Mouse (Mus musculus) midbrain, embryonic 16.5 days (tissue): ENCODE measurements at regions not wholly inside any gene's neighbourhood (a gene's known extent, or its start where the extent isn't known, plus 50 kb on each side); places are given as distances from the start of the nearest gene placed in this dataset.

Experiments used
- ATAC-seq: fragments of 200-750 bp; cut with Nextera tagmentation; 2 replicates; pipeline ENCODE4 v1.8.0; 2017; ENCODE audit warnings: moderate TSS enrichment
- H3K27ac ChIP-seq: fragments of 300-500 bp; sonication (generic); 2 replicates; pipeline ENCODE4 v1.5.1; 2014; ENCODE audit warnings: mild to moderate bottlenecking, low read length, mixed read lengths
- H3K27me3 ChIP-seq: fragments of 300-500 bp; sonication (generic); 2 replicates; pipeline ENCODE4 v1.6.1; 2014; ENCODE audit warnings: low read depth, low read length, mixed read lengths; ENCODE audit not compliant: control insufficient read depth, insufficient read depth
- H3K36me3 ChIP-seq: fragments of 300-500 bp; sonication (generic); 2 replicates; pipeline ENCODE4 v1.6.1; 2014; ENCODE audit warnings: mild to moderate bottlenecking, low read length, moderate library complexity, mixed read lengths; ENCODE audit not compliant: control insufficient read depth, insufficient read depth
- H3K4me1 ChIP-seq: fragments of 300-500 bp; sonication (generic); 2 replicates; pipeline ENCODE4 v1.6.1; 2014; ENCODE audit warnings: mild to moderate bottlenecking, low read length, mixed read lengths; ENCODE audit not compliant: control insufficient read depth, insufficient read depth
- H3K4me2 ChIP-seq: fragments of 300-500 bp; sonication (generic); 2 replicates; pipeline ENCODE4 v1.6.1; 2014; ENCODE audit warnings: mild to moderate bottlenecking, low read length, mixed read lengths
- H3K4me3 ChIP-seq: fragments of 300-500 bp; sonication (generic); 2 replicates; pipeline ENCODE4 v1.5.1; 2014; ENCODE audit warnings: low read depth, mild to moderate bottlenecking, low read length, moderate library complexity, mixed read lengths
- H3K9ac ChIP-seq: fragments of 300-500 bp; sonication (generic); 2 replicates; pipeline ENCODE4 v1.6.1; 2014; ENCODE audit warnings: low read depth, low read length, mixed read lengths
- H3K9me3 ChIP-seq: fragments of 300-500 bp; sonication (generic); replicated peaks from 2 replicates; pipeline ENCODE4 v1.6.1; 2014; ENCODE audit warnings: mild to moderate bottlenecking, low read length, mixed read lengths; ENCODE audit not compliant: control insufficient read depth, poor library complexity, severe bottlenecking
- WGBS: fragments of 180-500 bp; shearing (Covaris S2); extraction: QIAGEN DNeasy Blood & Tissue Kit; methylation state at CpG from one replicate; pipeline ENCODE4 v1.1.7; 2014; 5-methylcytosine and 5-hydroxymethylcytosine counted together

GRCm38 (mm10) chr3:70860909-70861675, 853.7 kb downstream of the Otol1 start:
- Histone ChIP-seq H3K27ac (no peak overlapping the region), H3K4me3 (no peak overlapping the region), H3K4me2 (no peak overlapping the region), H3K9ac (no peak overlapping the region), H3K9me3 (no peaks in the 10 kb centered on the region), H3K27me3 (no peaks in the 10 kb centered on the region), H3K4me1 (no peaks in the 10 kb centered on the region; the same call in 1 of the 2 replicates), H3K36me3 (no peaks in the 10 kb centered on the region)
- 59% methylated on average over 8 of the region's 8 CpGs for WGBS
- peak; percentile 36 for ATAC-seq

GRCm38 (mm10) chr3:70873688-70874551, 866.5 kb downstream of the Otol1 start:
- ATAC-seq = no peak
- Histone ChIP-seq H3K27me3 (no peaks in the 10 kb centered on the region), H3K4me3 (no peak overlapping the region), H3K4me2 (no peak overlapping the region), H3K4me1 (no peaks in the 10 kb centered on the region), H3K9ac (no peak overlapping the region), H3K9me3 (no peaks in the 10 kb centered on the region), H3K36me3 (no peaks in the 10 kb centered on the region), H3K27ac (no peak overlapping the region)
- 80% methylated on average over 9 of the region's 9 CpGs for WGBS

GRCm38 (mm10) chr3:70874614-70875013, 867.2 kb downstream of the Otol1 start:
- Histone ChIP-seq H3K27me3 (no peaks in the 10 kb centered on the region), H3K9me3 (no peaks in the 10 kb centered on the region), H3K27ac (no peak overlapping the region), H3K9ac (no peak overlapping the region), H3K4me2 (no peak overlapping the region), H3K4me1 (no peaks in the 10 kb centered on the region), H3K4me3 (no peak overlapping the region), H3K36me3 (no peaks in the 10 kb centered on the region)
- no peak for ATAC-seq
- 72% methylated on average over 3 of the region's 3 CpGs for WGBS
